Mouse (Mus musculus) olfactory bulb, adult 2 months (tissue): Measurements from ENCODE around the gene Dram1.

Experiments used
- CTCF ChIP-seq: fragments of 200-500 bp; IDR thresholded peaks from 2 replicates; pipeline ENCODE4 v1.5.1; 2012; ENCODE audit warnings: low read depth, mild to moderate bottlenecking, low read length, moderate library complexity; ENCODE audit not compliant: insufficient read depth
- POLR2A ChIP-seq: fragments of 200-500 bp; IDR thresholded peaks from 2 replicates; pipeline ENCODE4 v1.6.1; 2012; ENCODE audit warnings: mild to moderate bottlenecking, low read depth, low read length, moderate library complexity; ENCODE audit not compliant: insufficient read depth

- TF ChIP-seq POLR2A, result no peak
- no peak for TF ChIP-seq CTCF
These were observed 16.7 kb downstream of the Dram1 start for GRCm38 (mm10) chr10:88362218-88362617.
